8 mouse cellular contexts compared by ENCODE assay signal in genomic region chr11:49249811-49250421, GRCm38 (mm10). TPM values are rescaled to one million over a fixed set of nuclear protein-coding genes. Genes with fewer than 3 reads are reported as not detected.
DNase-seq lines count a peak whose midpoint lies in the region; ATAC-seq and TF ChIP-seq lines count a peak whose summit lies in the region.
"Had no signal": no experiment of that assay in that cellular context is flagged by ENCODE, and none has a peak within 500 bp of the region (broad histone marks: within the 10 kb centered on the region; RNA-seq: fewer than 3 reads in every experiment).

No protein-coding gene starts in this region.

- H3K9ac ChIP-seq in ES-Bruce4 (ENCODE audit: low read depth, poor library complexity, severe bottlenecking), result peak overlapping the region; percentile 75; the same call in 1 of the 2 replicates
- peak overlapping the region; percentile 77 for H3K9ac ChIP-seq in hindbrain, embryonic 14.5 days
- peak overlapping the region; percentile 93 for H3K9ac ChIP-seq in liver, embryonic 13.5 days
- H3K9ac ChIP-seq in neural tube, embryonic 15.5 days (replicated peaks), result peak overlapping the region; percentile 74

- no peaks in the 10 kb centered on the region for H3K27me3 ChIP-seq in ES-Bruce4 (ENCODE audit: control insufficient read depth, insufficient read depth, low read length, poor library complexity, severe bottlenecking)
- no peaks in the 10 kb centered on the region for H3K27me3 ChIP-seq in hindbrain, embryonic 14.5 days (ENCODE audit: control insufficient read depth, insufficient read depth, low read length)
- H3K27me3 ChIP-seq in liver, embryonic 13.5 days, result no peaks in the 10 kb centered on the region
- no peaks in the 10 kb centered on the region for H3K27me3 ChIP-seq in neural tube, embryonic 15.5 days (replicated peaks)

- H3K36me3 ChIP-seq in ES-Bruce4 (ENCODE audit: control insufficient read depth, insufficient read depth, low read length, poor library complexity, severe bottlenecking), result no peaks in the 10 kb centered on the region
- H3K36me3 ChIP-seq in hindbrain, embryonic 14.5 days (replicated peaks; ENCODE audit: control insufficient read depth, insufficient read depth), result peaks cover 13% of the 10 kb centered on the region
- peaks cover 29% of the 10 kb centered on the region for H3K36me3 ChIP-seq in liver, embryonic 13.5 days
- H3K36me3 ChIP-seq in neural tube, embryonic 15.5 days, result peaks cover 7% of the 10 kb centered on the region; the same call in 1 of the 2 replicates

- no peak for TF ChIP-seq EP300 in ES-Bruce4 (IDR thresholded peaks at IDR 0.05; ENCODE audit: insufficient read depth, low read depth, low read length)

- DNase-seq in hindbrain, embryonic 14.5 days (ENCODE audit: low spot score), result no peak
- no peak for DNase-seq in liver, embryonic 13.5 days
- no peak for DNase-seq in adipocyte (ENCODE audit: low spot score)
- DNase-seq in gastrocnemius, adult 18-20 months (ENCODE audit: low spot score), result no peak

- H3K4me1 ChIP-seq in ES-Bruce4 (ENCODE audit: control insufficient read depth, insufficient read depth, low read length), result peaks cover 1% of the 10 kb centered on the region
- H3K4me1 ChIP-seq in brown adipose tissue, adult 24 weeks (ENCODE audit: control insufficient read depth, insufficient read depth, insufficient read length, low read length), result peaks cover 39% of the 10 kb centered on the region
- H3K4me1 ChIP-seq in hindbrain, embryonic 14.5 days (replicated peaks; ENCODE audit: control insufficient read depth, insufficient read depth, low read length), result peaks cover 45% of the 10 kb centered on the region
- H3K4me1 ChIP-seq in liver, embryonic 13.5 days (replicated peaks), result peaks cover 94% of the 10 kb centered on the region
- peaks cover 54% of the 10 kb centered on the region for H3K4me1 ChIP-seq in neural tube, embryonic 15.5 days

- no peak overlapping the region for H3K27ac ChIP-seq in ES-Bruce4 (ENCODE audit: insufficient read depth, low read length)
- peak overlapping the region; percentile 98 for H3K27ac ChIP-seq in brown adipose tissue, adult 24 weeks (replicated peaks; ENCODE audit: low read depth, low read length)
- peak overlapping the region; percentile 70 for H3K27ac ChIP-seq in hindbrain, embryonic 14.5 days
- peak overlapping the region; percentile 92 for H3K27ac ChIP-seq in liver, embryonic 13.5 days
- peak overlapping the region; percentile 83 for H3K27ac ChIP-seq in neural tube, embryonic 15.5 days (replicated peaks)

- peak overlapping the region; percentile 43 for H3K4me3 ChIP-seq in ES-Bruce4 (ENCODE audit: low read depth, low read length)
- peak overlapping the region; percentile 89 for H3K4me3 ChIP-seq in brown adipose tissue, adult 24 weeks (ENCODE audit: insufficient read depth, low read depth, low read length)
- peak overlapping the region; percentile 66 for H3K4me3 ChIP-seq in hindbrain, embryonic 14.5 days (replicated peaks; ENCODE audit: low read length)
- peak overlapping the region; percentile 84 for H3K4me3 ChIP-seq in liver, embryonic 13.5 days (replicated peaks)
- H3K4me3 ChIP-seq in neural tube, embryonic 15.5 days (replicated peaks), result peak overlapping the region; percentile 67

- TF ChIP-seq CTCF in ES-Bruce4 (IDR thresholded peaks at IDR 0.05; ENCODE audit: low read depth, low read length), result no peak

- WGBS in hindbrain, embryonic 14.5 days, result 31% methylated on average over 10 of the region's 10 CpGs
- 4% methylated on average over 10 of the region's 10 CpGs for WGBS in liver, embryonic 13.5 days (ENCODE audit: insufficient replicate concordance)
- 29% methylated on average over 10 of the region's 10 CpGs for WGBS in neural tube, embryonic 15.5 days

- no peak for TF ChIP-seq POLR2A in ES-Bruce4 (IDR thresholded peaks at IDR 0.05; ENCODE audit: insufficient read depth, low read length)

- H3K4me2 ChIP-seq in hindbrain, embryonic 14.5 days (replicated peaks), result peak overlapping the region; percentile 93
- peak overlapping the region; percentile 91 for H3K4me2 ChIP-seq in liver, embryonic 13.5 days
- H3K4me2 ChIP-seq in neural tube, embryonic 15.5 days, result peak overlapping the region; percentile 88

- no peak for ATAC-seq in hindbrain, embryonic 14.5 days (ENCODE audit: low FRiP score)
- ATAC-seq in liver, embryonic 13.5 days (ENCODE audit: low read depth), result peak; percentile 20
- ATAC-seq in neural tube, embryonic 15.5 days (ENCODE audit: low FRiP score), result no peak

- no peaks in the 10 kb centered on the region for H3K9me3 ChIP-seq in ES-Bruce4 (replicated peaks; ENCODE audit: control insufficient read depth, insufficient read depth, low read length, poor library complexity, severe bottlenecking)
- H3K9me3 ChIP-seq in hindbrain, embryonic 14.5 days (ENCODE audit: control insufficient read depth, low read length), result no peaks in the 10 kb centered on the region
- no peaks in the 10 kb centered on the region for H3K9me3 ChIP-seq in liver, embryonic 13.5 days (replicated peaks)
- no peaks in the 10 kb centered on the region for H3K9me3 ChIP-seq in neural tube, embryonic 15.5 days (replicated peaks)

RNA-seq across cellular contexts. Expression of gene Mgat1, which starts 5.9 kb away (rescaled TPM):
- polyA plus RNA-seq in ES-Bruce4 (2011; ENCODE audit: insufficient read depth, insufficient read length, low read depth, missing spikeins), result 16.5 and 21.1 TPM in 2 replicates
- polyA plus RNA-seq in brown adipose tissue, adult 24 weeks (2012; ENCODE audit: insufficient read depth, insufficient read length, missing spikeins), result 19.3 and 30.6 TPM in 2 replicates
- 31.0 and 31.1 TPM in 2 replicates for polyA plus RNA-seq in hindbrain, embryonic 14.5 days (2014; fragmentation: Nextera tagmentation; extraction: Ambion mirVana)
- polyA plus RNA-seq in liver, embryonic 13.5 days (2015; fragmentation: Nextera tagmentation; extraction: Ambion mirVana), result 32.0 and 32.6 TPM in 2 replicates
- 34.0 and 46.2 TPM in 2 replicates for polyA plus RNA-seq in neural tube, embryonic 15.5 days (2015; fragmentation: Nextera tagmentation; extraction: Ambion mirVana)
- total RNA-seq in gastrocnemius, adult 18-20 months (2021), result 10 to 100 TPM; 41.0 to 49.9 TPM

RNA-seq across cellular contexts. Expression of gene Olfr1393, which starts 28.2 kb away (rescaled TPM):
- polyA plus RNA-seq in ES-Bruce4 (2011; ENCODE audit: insufficient read depth, insufficient read length, low read depth, missing spikeins), result not detected in 2 replicates
- polyA plus RNA-seq in brown adipose tissue, adult 24 weeks (2012; ENCODE audit: insufficient read depth, insufficient read length, missing spikeins), result not detected in 2 replicates
- not detected in 2 replicates for polyA plus RNA-seq in hindbrain, embryonic 14.5 days (2014; fragmentation: Nextera tagmentation; extraction: Ambion mirVana)
- not detected in 2 replicates for polyA plus RNA-seq in liver, embryonic 13.5 days (2015; fragmentation: Nextera tagmentation; extraction: Ambion mirVana)
- not detected in 2 replicates for polyA plus RNA-seq in neural tube, embryonic 15.5 days (2015; fragmentation: Nextera tagmentation; extraction: Ambion mirVana)
- under 1 TPM in 1 of 2 experiments, not detected in 1; 0.09 TPM for total RNA-seq in gastrocnemius, adult 18-20 months (2021)

RNA-seq across cellular contexts. Expression of gene Olfr1392, which starts 35.2 kb away (rescaled TPM):
- polyA plus RNA-seq in ES-Bruce4 (2011; ENCODE audit: insufficient read depth, insufficient read length, low read depth, missing spikeins), result not detected in 2 replicates
- polyA plus RNA-seq in brown adipose tissue, adult 24 weeks (2012; ENCODE audit: insufficient read depth, insufficient read length, missing spikeins), result not detected in 2 replicates
- polyA plus RNA-seq in hindbrain, embryonic 14.5 days (2014; fragmentation: Nextera tagmentation; extraction: Ambion mirVana), result not detected in 2 replicates
- not detected in 2 replicates for polyA plus RNA-seq in liver, embryonic 13.5 days (2015; fragmentation: Nextera tagmentation; extraction: Ambion mirVana)
- not detected in 2 replicates for polyA plus RNA-seq in neural tube, embryonic 15.5 days (2015; fragmentation: Nextera tagmentation; extraction: Ambion mirVana)
- total RNA-seq in gastrocnemius, adult 18-20 months (2021), result not detected

RNA-seq across cellular contexts. Expression of gene Zfp62, which starts 46.8 kb away (rescaled TPM):
- 29.3 and 33.6 TPM in 2 replicates for polyA plus RNA-seq in ES-Bruce4 (2011; ENCODE audit: insufficient read depth, insufficient read length, low read depth, missing spikeins)
- polyA plus RNA-seq in brown adipose tissue, adult 24 weeks (2012; ENCODE audit: insufficient read depth, insufficient read length, missing spikeins), result 10.4 and 14.4 TPM in 2 replicates
- polyA plus RNA-seq in hindbrain, embryonic 14.5 days (2014; fragmentation: Nextera tagmentation; extraction: Ambion mirVana), result 46.8 and 48.2 TPM in 2 replicates
- polyA plus RNA-seq in liver, embryonic 13.5 days (2015; fragmentation: Nextera tagmentation; extraction: Ambion mirVana), result 10.7 and 14.2 TPM in 2 replicates
- polyA plus RNA-seq in neural tube, embryonic 15.5 days (2015; fragmentation: Nextera tagmentation; extraction: Ambion mirVana), result 33.6 and 38.2 TPM in 2 replicates
- total RNA-seq in gastrocnemius, adult 18-20 months (2021), result 10 to 100 TPM; 27.4 to 28.3 TPM

RNA-seq across cellular contexts. Expression of gene Olfr10, which starts 54.6 kb away (rescaled TPM):
- not detected in 2 replicates for polyA plus RNA-seq in ES-Bruce4 (2011; ENCODE audit: insufficient read depth, insufficient read length, low read depth, missing spikeins)
- not detected in 2 replicates for polyA plus RNA-seq in brown adipose tissue, adult 24 weeks (2012; ENCODE audit: insufficient read depth, insufficient read length, missing spikeins)
- 0.07 TPM in 1 of 2 replicates, not detected in the other for polyA plus RNA-seq in hindbrain, embryonic 14.5 days (2014; fragmentation: Nextera tagmentation; extraction: Ambion mirVana)
- polyA plus RNA-seq in liver, embryonic 13.5 days (2015; fragmentation: Nextera tagmentation; extraction: Ambion mirVana), result not detected in 2 replicates
- polyA plus RNA-seq in neural tube, embryonic 15.5 days (2015; fragmentation: Nextera tagmentation; extraction: Ambion mirVana), result not detected in 2 replicates
- total RNA-seq in gastrocnemius, adult 18-20 months (2021), result not detected
- total RNA-seq: left cerebral cortex, postnatal 14 days had no signal
